13 mouse cellular contexts compared by ENCODE assay signal in the genomic region with DNA sequence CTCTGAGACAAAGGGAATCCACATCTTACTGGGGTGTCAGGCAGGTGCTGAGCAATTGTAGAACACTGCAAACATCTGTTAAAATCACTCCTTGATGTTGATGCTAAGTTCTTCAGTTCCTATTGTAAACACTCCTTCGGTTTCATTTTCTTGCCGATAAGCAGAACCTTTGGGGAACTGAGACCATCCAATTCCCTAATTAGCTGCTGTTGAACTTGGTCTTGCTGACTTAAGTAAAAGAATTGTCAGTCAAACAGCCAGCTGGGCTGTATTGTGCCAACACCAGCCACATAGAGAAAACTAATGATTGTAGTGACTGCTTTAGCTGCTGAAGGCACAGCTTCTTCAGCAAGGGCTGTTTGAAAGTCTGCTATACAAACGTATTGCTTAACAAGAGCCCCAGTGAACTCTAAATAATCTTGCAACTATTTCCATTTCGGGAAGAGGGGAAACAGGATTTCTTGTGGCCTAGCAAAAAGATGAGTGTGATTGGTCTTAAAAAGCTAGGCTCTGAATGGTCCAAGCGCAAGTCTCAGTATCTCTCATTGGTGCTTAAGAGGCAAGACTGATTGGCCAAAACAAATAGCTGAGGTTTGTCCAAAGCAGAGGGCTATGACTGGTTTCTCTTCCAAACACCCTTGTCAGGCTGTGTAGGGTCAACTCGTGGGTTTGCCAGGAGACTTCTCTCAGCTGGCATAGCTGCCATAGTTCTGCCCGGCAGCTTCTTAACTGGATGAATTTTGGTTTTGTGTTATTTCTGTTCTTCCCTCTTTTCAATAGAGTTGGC. TPM values are rescaled to one million over a fixed set of nuclear protein-coding genes. Genes with fewer than 3 reads are reported as not detected.
DNase-seq lines count a peak whose midpoint lies in the region; ATAC-seq lines count a peak whose summit lies in the region.
"Had no signal": no experiment of that assay in that cellular context is flagged by ENCODE, and none has a peak within 500 bp of the region (broad histone marks: within the 10 kb centered on the region; RNA-seq: fewer than 3 reads in every experiment).

No protein-coding gene starts in this region.

- 0 out of 2 replicates have a peak, but pooled peaks have one; percentile 1 for ATAC-seq in megakaryocyte progenitor cell, adult 5-6 weeks (replicated peaks; ENCODE audit: poor library complexity)
- ATAC-seq in forebrain, embryonic 12.5 days (ENCODE audit: low FRiP score) = no peak
- ATAC-seq in forebrain, embryonic 15.5 days (replicated peaks) = no peak

- peaks cover 22% of the 10 kb centered on the region for H3K4me1 ChIP-seq in forebrain, embryonic 12.5 days
- peaks cover 21% of the 10 kb centered on the region for H3K4me1 ChIP-seq in forebrain, embryonic 15.5 days

- WGBS in forebrain, embryonic 12.5 days = 73% methylated on average over 7 of the region's 7 CpGs
- 59% methylated on average over 7 of the region's 7 CpGs for WGBS in forebrain, embryonic 15.5 days

- no peak overlapping the region for H3K4me3 ChIP-seq in forebrain, embryonic 12.5 days (replicated peaks)
- no peak overlapping the region for H3K4me3 ChIP-seq in forebrain, embryonic 15.5 days
- H3K4me3 ChIP-seq: erythroblast, embryonic 14.5 days; midbrain, embryonic 12.5 days had no signal

- H3K9me3 ChIP-seq in forebrain, embryonic 12.5 days = no peaks in the 10 kb centered on the region
- no peaks in the 10 kb centered on the region for H3K9me3 ChIP-seq in forebrain, embryonic 15.5 days
- H3K9me3 ChIP-seq: midbrain, embryonic 12.5 days had no signal

- peak; percentile 93 for DNase-seq in heart, adult 11 months
- DNase-seq in heart, postnatal 4 days = no peak
- DNase-seq in B cell, adult 2 months = peak; percentile 34 to 40
- peak; percentile 49 for DNase-seq in induced T-regulatory cell, adult 2 months (ENCODE audit: low read depth)
- DNase-seq in right cerebral cortex, postnatal 14 days = no peak
- DNase-seq: cerebellum, postnatal 14 days; kidney, adult 11 months had no signal

- H3K36me3 ChIP-seq in forebrain, embryonic 12.5 days (replicated peaks) = no peaks in the 10 kb centered on the region
- no peaks in the 10 kb centered on the region for H3K36me3 ChIP-seq in forebrain, embryonic 15.5 days
- H3K36me3 ChIP-seq: midbrain, embryonic 12.5 days had no signal

- H3K9ac ChIP-seq in forebrain, embryonic 12.5 days = no peak overlapping the region
- no peak overlapping the region for H3K9ac ChIP-seq in forebrain, embryonic 15.5 days (replicated peaks)
- H3K9ac ChIP-seq: midbrain, embryonic 12.5 days had no signal

- H3K4me2 ChIP-seq in forebrain, embryonic 12.5 days = no peak overlapping the region
- H3K4me2 ChIP-seq in forebrain, embryonic 15.5 days (replicated peaks) = no peak overlapping the region
- H3K4me2 ChIP-seq: heart, embryonic 11.5 days; midbrain, embryonic 12.5 days had no signal

- H3K27me3 ChIP-seq in forebrain, embryonic 12.5 days = peaks cover 5% of the 10 kb centered on the region; the same call in 1 of the 2 replicates
- H3K27me3 ChIP-seq in forebrain, embryonic 15.5 days = no peaks in the 10 kb centered on the region
- H3K27me3 ChIP-seq: midbrain, embryonic 12.5 days had no signal

- no peak overlapping the region for H3K27ac ChIP-seq in forebrain, embryonic 12.5 days
- H3K27ac ChIP-seq in forebrain, embryonic 15.5 days (replicated peaks) = no peak overlapping the region
- H3K27ac ChIP-seq: midbrain, embryonic 12.5 days had no signal

RNA-seq across cellular contexts. Expression of a gene that starts 3.2 kb away (rescaled TPM):
- total RNA-seq in heart, postnatal 4 days (2021) = 10 to 100 TPM; 15.2 to 15.5 TPM
- total RNA-seq in megakaryocyte progenitor cell, adult 5-6 weeks (2015) = 61.8 and 64.7 TPM in 2 replicates
- 65.5 and 70.5 TPM in 2 replicates for total RNA-seq in megakaryocyte progenitor cell, adult 5-6 weeks (2017)
- polyA plus RNA-seq in forebrain, embryonic 12.5 days (2016; fragmentation: Nextera tagmentation; extraction: Ambion mirVana) = 167 and 170 TPM in 2 replicates
- polyA plus RNA-seq in forebrain, embryonic 15.5 days (2015; fragmentation: Nextera tagmentation; extraction: Ambion mirVana) = 103 and 115 TPM in 2 replicates

RNA-seq across cellular contexts. Expression of a gene that starts 3.8 kb away (rescaled TPM):
- total RNA-seq in heart, postnatal 4 days (2021) = 10 to 100 TPM; 67.4 to 75.9 TPM
- total RNA-seq in megakaryocyte progenitor cell, adult 5-6 weeks (2015) = 68.6 and 81.1 TPM in 2 replicates
- 74.7 and 78.8 TPM in 2 replicates for total RNA-seq in megakaryocyte progenitor cell, adult 5-6 weeks (2017)
- polyA plus RNA-seq in forebrain, embryonic 12.5 days (2016; fragmentation: Nextera tagmentation; extraction: Ambion mirVana) = 70.7 and 73.5 TPM in 2 replicates
- 85.3 and 88.3 TPM in 2 replicates for polyA plus RNA-seq in forebrain, embryonic 15.5 days (2015; fragmentation: Nextera tagmentation; extraction: Ambion mirVana)

RNA-seq across cellular contexts. Expression of a gene that starts 42.7 kb away (rescaled TPM):
- total RNA-seq in heart, postnatal 4 days (2021) = 10 to 100 TPM; 24.1 to 26.5 TPM
- 62.1 and 67.0 TPM in 2 replicates for total RNA-seq in megakaryocyte progenitor cell, adult 5-6 weeks (2015)
- 34.1 and 40.2 TPM in 2 replicates for total RNA-seq in megakaryocyte progenitor cell, adult 5-6 weeks (2017)
- 13.5 and 18.5 TPM in 2 replicates for polyA plus RNA-seq in forebrain, embryonic 12.5 days (2016; fragmentation: Nextera tagmentation; extraction: Ambion mirVana)
- polyA plus RNA-seq in forebrain, embryonic 15.5 days (2015; fragmentation: Nextera tagmentation; extraction: Ambion mirVana) = 25.0 TPM in 2 replicates

Comparison
In these comparisons a context has a peak if more than half of its experiments do, and no peak if none do; other contexts are left out.
1. DNase-seq: peak in heart, adult 11 months (single experiment), B cell, adult 2 months (2 of 2) and induced T-regulatory cell, adult 2 months (single experiment); none in heart, postnatal 4 days (single experiment) and right cerebral cortex, postnatal 14 days (single experiment).